21 mouse cellular contexts compared by ENCODE assay signal in genomic region chr10:117782491-117783260, GRCm38 (mm10). TPM values are rescaled to one million over a fixed set of nuclear protein-coding genes. Genes with fewer than 3 reads are reported as not detected.
DNase-seq lines count a peak whose midpoint lies in the region; ATAC-seq and TF ChIP-seq lines count a peak whose summit lies in the region.
"Had no signal": no experiment of that assay in that cellular context is flagged by ENCODE, and none has a peak within 500 bp of the region (broad histone marks: within the 10 kb centered on the region; RNA-seq: fewer than 3 reads in every experiment).

No protein-coding gene starts in this region.

- no peak for ATAC-seq in midbrain, embryonic 12.5 days (ENCODE audit: low FRiP score, low read depth)
- ATAC-seq in midbrain, postnatal 0 days (ENCODE audit: low FRiP score) = no peak
- ATAC-seq: forebrain, embryonic 15.5 days; hindbrain, postnatal 0 days; inflammation-experienced regulatory T-cells, adult 6 months had no signal

- no peaks in the 10 kb centered on the region for H3K27me3 ChIP-seq in kidney, adult 2 months (replicated peaks; ENCODE audit: control insufficient read depth, insufficient read depth, low read length)
- no peaks in the 10 kb centered on the region for H3K27me3 ChIP-seq in midbrain, embryonic 12.5 days
- no peaks in the 10 kb centered on the region for H3K27me3 ChIP-seq in midbrain, postnatal 0 days (ENCODE audit: insufficient read depth, low read length)
- H3K27me3 ChIP-seq: forebrain, embryonic 15.5 days; heart, embryonic 12.5 days; heart, embryonic 15.5 days had no signal

- TF ChIP-seq CTCF in kidney, adult 2 months (conservative IDR thresholded peaks at IDR 0.05; ENCODE audit: insufficient read depth, insufficient read length, low read depth, low read length) = no peak; the same call in 1 of the 2 replicates
- no peak for TF ChIP-seq CTCF in midbrain, postnatal 0 days (IDR thresholded peaks at IDR 0.05)

- H3K27ac ChIP-seq in kidney, adult 2 months (ENCODE audit: insufficient read depth, low read depth, low read length) = no peak overlapping the region
- no peak overlapping the region for H3K27ac ChIP-seq in midbrain, embryonic 12.5 days (replicated peaks)
- H3K27ac ChIP-seq in midbrain, postnatal 0 days (ENCODE audit: low read depth, low read length) = no peak overlapping the region
- H3K27ac ChIP-seq: forebrain, embryonic 10.5 days; forebrain, embryonic 15.5 days; heart, embryonic 15.5 days; hindbrain, embryonic 14.5 days; hindbrain, postnatal 0 days had no signal

- no peak overlapping the region for H3K4me3 ChIP-seq in kidney, adult 2 months (ENCODE audit: insufficient read depth, low read depth, low read length)
- no peak overlapping the region for H3K4me3 ChIP-seq in midbrain, embryonic 12.5 days
- no peak overlapping the region for H3K4me3 ChIP-seq in midbrain, postnatal 0 days (ENCODE audit: low read depth, low read length)
- H3K4me3 ChIP-seq: forebrain, embryonic 10.5 days; forebrain, embryonic 15.5 days; heart, embryonic 12.5 days; heart, embryonic 15.5 days had no signal

- peak; percentile 17 for DNase-seq in kidney, adult 2 months
- no peak for DNase-seq in kidney, postnatal 10 days
- no peak for DNase-seq in midbrain, postnatal 0 days (ENCODE audit: low spot score)
- peak; percentile 96 for DNase-seq in adipocyte (ENCODE audit: low spot score)
- DNase-seq in lung, postnatal 36 days = no peak
- DNase-seq: adrenal gland, adult 8-10 months; cerebellum, adult 18-20 months; cerebellum, adult 9-10 months; cerebellum, postnatal 14 days; gastrocnemius, postnatal 25 days; heart, adult 18-20 months; heart, postnatal 10 days; heart, postnatal 4 days had no signal

- 0 out of 2 replicates have a peak overlapping the region, but pooled peaks have one; percentile 24 for H3K9ac ChIP-seq in midbrain, embryonic 12.5 days (replicated peaks)
- no peak overlapping the region for H3K9ac ChIP-seq in midbrain, postnatal 0 days (replicated peaks; ENCODE audit: low read length, poor library complexity, severe bottlenecking)
- H3K9ac ChIP-seq: forebrain, embryonic 15.5 days; heart, embryonic 12.5 days; heart, embryonic 15.5 days; hindbrain, embryonic 14.5 days had no signal

- no peak for TF ChIP-seq POLR2A in kidney, adult 2 months (IDR thresholded peaks at IDR 0.05; ENCODE audit: low read depth, low read length)

- H3K9me3 ChIP-seq in midbrain, embryonic 12.5 days = no peaks in the 10 kb centered on the region
- H3K9me3 ChIP-seq in midbrain, postnatal 0 days (ENCODE audit: low read length) = no peaks in the 10 kb centered on the region
- H3K9me3 ChIP-seq: forebrain, embryonic 10.5 days; forebrain, embryonic 15.5 days; heart, embryonic 12.5 days; heart, embryonic 15.5 days had no signal

- no peaks in the 10 kb centered on the region; the same call in 1 of the 2 replicates for H3K36me3 ChIP-seq in kidney, adult 2 months (ENCODE audit: control insufficient read depth, insufficient read depth, low read length)
- peaks cover 89% of the 10 kb centered on the region for H3K36me3 ChIP-seq in midbrain, embryonic 12.5 days
- peaks cover 45% of the 10 kb centered on the region for H3K36me3 ChIP-seq in midbrain, postnatal 0 days (ENCODE audit: insufficient read depth, low read length)

- WGBS in kidney, adult 2 months = 86% methylated on average over 14 of the region's 14 CpGs
- WGBS in midbrain, embryonic 12.5 days = 94% methylated on average over 14 of the region's 14 CpGs
- 97% methylated on average over 14 of the region's 14 CpGs for WGBS in midbrain, postnatal 0 days

- no peaks in the 10 kb centered on the region for H3K4me1 ChIP-seq in kidney, adult 2 months (ENCODE audit: control insufficient read depth, insufficient read depth, low read length)
- H3K4me1 ChIP-seq in midbrain, embryonic 12.5 days = no peaks in the 10 kb centered on the region
- H3K4me1 ChIP-seq in midbrain, postnatal 0 days (ENCODE audit: insufficient read depth, low read length) = no peaks in the 10 kb centered on the region
- H3K4me1 ChIP-seq: forebrain, embryonic 10.5 days; forebrain, embryonic 15.5 days; heart, embryonic 12.5 days; heart, embryonic 15.5 days had no signal

- no peak overlapping the region for H3K4me2 ChIP-seq in midbrain, embryonic 12.5 days (replicated peaks)
- no peak overlapping the region for H3K4me2 ChIP-seq in midbrain, postnatal 0 days (ENCODE audit: low read depth, low read length, poor library complexity, severe bottlenecking)
- H3K4me2 ChIP-seq: forebrain, embryonic 15.5 days; heart, embryonic 12.5 days; heart, embryonic 15.5 days; hindbrain, embryonic 14.5 days had no signal

RNA-seq across cellular contexts. Expression of gene Nup107, which starts 9.8 kb away (rescaled TPM):
- polyA plus RNA-seq in kidney, adult 2 months (2012; rRNA removed) = 3.7 and 4.6 TPM in 2 replicates
- polyA plus RNA-seq in midbrain, embryonic 12.5 days (2016; fragmentation: Nextera tagmentation; extraction: Ambion mirVana) = 73.3 and 77.5 TPM in 2 replicates
- 14.0 and 26.9 TPM in 2 replicates for total RNA-seq in midbrain, postnatal 0 days (2014; rRNA removed)
- 16.7 and 17.5 TPM in 2 replicates for polyA plus RNA-seq in midbrain, postnatal 0 days (2015; fragmentation: Nextera tagmentation; extraction: Ambion mirVana)

RNA-seq across cellular contexts. Expression of gene Slc35e3, which starts 36.5 kb away (rescaled TPM):
- polyA plus RNA-seq in kidney, adult 2 months (2012; rRNA removed) = 37.1 and 39.1 TPM in 2 replicates
- polyA plus RNA-seq in midbrain, embryonic 12.5 days (2016; fragmentation: Nextera tagmentation; extraction: Ambion mirVana) = 37.3 and 41.4 TPM in 2 replicates
- 29.7 and 31.0 TPM in 2 replicates for total RNA-seq in midbrain, postnatal 0 days (2014; rRNA removed)
- 23.7 and 24.4 TPM in 2 replicates for polyA plus RNA-seq in midbrain, postnatal 0 days (2015; fragmentation: Nextera tagmentation; extraction: Ambion mirVana)

Comparison
In these comparisons a context has a peak if more than half of its experiments do, and no peak if none do; other contexts are left out.
1. DNase-seq: peak in kidney, adult 2 months (single experiment) and adipocyte (single experiment); none in kidney, postnatal 10 days (single experiment), midbrain, postnatal 0 days (single experiment) and lung, postnatal 36 days (single experiment).